20 mouse cellular contexts compared by ENCODE assay signal in genomic region chr6:52091445-52091844, GRCm38 (mm10).
DNase-seq lines count a peak whose midpoint lies in the region; TF ChIP-seq lines count a peak whose summit lies in the region.
"Had no signal": no experiment of that assay in that cellular context is flagged by ENCODE, and none has a peak within 500 bp of the region (broad histone marks: within the 10 kb centered on the region; RNA-seq: fewer than 3 reads in every experiment).

No protein-coding gene starts in this region.

- TF ChIP-seq POLR2A in embryonic fibroblast, embryonic 13.5 days (IDR thresholded peaks at IDR 0.05; ENCODE audit: low read depth, low read length), result no peak

- H3K4me1 ChIP-seq in embryonic fibroblast, embryonic 13.5 days (ENCODE audit: control insufficient read depth, insufficient read depth, low read length), result peaks cover 3% of the 10 kb centered on the region; the same call in 1 of the 2 replicates
- H3K4me1 ChIP-seq: midbrain, embryonic 13.5 days had no signal

- H3K27ac ChIP-seq in embryonic fibroblast, embryonic 13.5 days (ENCODE audit: insufficient read depth, low read length), result peak overlapping the region; percentile 65
- H3K27ac ChIP-seq: embryonic facial prominence, embryonic 10.5 days; forebrain, embryonic 13.5 days; kidney, postnatal 0 days; layer of hippocampus, adult 2 months; midbrain, embryonic 13.5 days had no signal

- H3K4me3 ChIP-seq in embryonic fibroblast, embryonic 13.5 days (ENCODE audit: insufficient read depth, low read length), result no peak overlapping the region
- H3K4me3 ChIP-seq: embryonic facial prominence, embryonic 10.5 days; forebrain, embryonic 13.5 days; layer of hippocampus, adult 2 months; midbrain, embryonic 13.5 days had no signal

- peak; percentile 27 to 31 for DNase-seq in adrenal gland, postnatal 36 days
- DNase-seq in adrenal gland, postnatal 4 days (ENCODE audit: low spot score in 2 of 2), result no peak
- DNase-seq in 3134 (ENCODE audit: extremely low read depth, insufficient read length, low spot score), result peak; percentile 50
- DNase-seq in Muller cell, postnatal 12 days (ENCODE audit: inconsistent ontology term), result peak; percentile 40
- DNase-seq in urinary bladder, postnatal 25 days (ENCODE audit: low spot score), result no peak
- DNase-seq in embryo, embryonic 10 days (ENCODE audit: low spot score), result no peak
- DNase-seq: cerebellum, adult 2 months; cerebellum, postnatal 36 days; gastrocnemius, postnatal 25 days; heart, postnatal 10 days; kidney, adult 18-20 months; left cerebral cortex, postnatal 4 days; liver, postnatal 0 days; thymus, adult 18-20 months had no signal

- no peak for TF ChIP-seq CTCF in embryonic fibroblast, embryonic 13.5 days (IDR thresholded peaks at IDR 0.05; ENCODE audit: borderline replicate concordance, insufficient read depth, low read length)

Comparison
In these comparisons a context has a peak if more than half of its experiments do, and no peak if none do; other contexts are left out.
1. DNase-seq: peak in adrenal gland, postnatal 36 days (2 of 2), 3134 (single experiment) and Muller cell, postnatal 12 days (single experiment); none in adrenal gland, postnatal 4 days (0 of 2), urinary bladder, postnatal 25 days (single experiment) and embryo, embryonic 10 days (single experiment).